Comparison of ENCODE assay signal across 10 mouse cellular contexts in the genomic region with DNA sequence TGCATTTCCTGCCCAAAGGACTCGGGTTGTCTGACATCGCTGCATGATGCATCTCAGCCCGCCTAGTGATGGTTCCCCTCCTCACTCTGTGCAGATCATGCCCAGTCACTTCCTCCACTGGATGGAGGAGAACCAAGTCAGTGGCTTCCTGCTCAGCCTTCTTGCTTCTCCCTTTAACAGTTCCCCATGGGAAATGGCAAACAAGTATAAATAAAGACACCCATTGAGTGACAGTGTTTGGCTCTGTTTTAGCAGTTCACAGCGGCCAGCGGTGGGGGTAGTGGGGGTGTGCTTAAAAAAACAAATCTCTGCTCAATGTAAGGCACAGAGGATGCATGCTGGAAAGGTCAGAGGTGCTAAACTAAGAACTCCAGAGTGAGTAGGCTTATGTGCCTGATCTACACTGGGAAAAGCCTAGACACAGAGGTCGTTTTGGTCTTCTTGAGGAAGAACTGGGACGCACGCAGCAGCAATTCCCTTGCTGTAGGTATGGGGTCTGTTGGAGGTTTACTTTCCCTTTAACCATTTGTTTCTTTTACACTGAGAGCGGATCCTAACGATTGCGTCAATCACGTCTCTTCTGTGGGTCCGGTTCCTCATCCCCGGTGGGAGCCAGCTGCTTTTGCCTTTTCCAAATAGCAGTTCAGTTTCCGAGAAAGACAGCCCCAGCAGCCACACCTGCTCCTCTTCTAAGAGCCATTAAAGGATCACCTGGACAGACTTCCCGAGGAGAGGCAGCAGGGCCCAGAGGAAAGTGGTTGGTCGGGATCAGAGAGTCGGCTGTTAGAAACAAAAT. TPM values are rescaled to one million over a fixed set of nuclear protein-coding genes. Genes with fewer than 3 reads are reported as not detected.
DNase-seq lines count a peak whose midpoint lies in the region; ATAC-seq and TF ChIP-seq lines count a peak whose summit lies in the region.
"Had no signal": no experiment of that assay in that cellular context is flagged by ENCODE, and none has a peak within 500 bp of the region (broad histone marks: within the 10 kb centered on the region; RNA-seq: fewer than 3 reads in every experiment).

No protein-coding gene starts in this region.

- H3K9ac ChIP-seq in kidney, postnatal 0 days (ENCODE audit: low read depth, low read length): no peak overlapping the region
- H3K9ac ChIP-seq in stomach, embryonic 16.5 days (ENCODE audit: low read length): no peak overlapping the region
- H3K9ac ChIP-seq in stomach, postnatal 0 days (ENCODE audit: low read length): no peak overlapping the region
- H3K9ac ChIP-seq: forebrain, embryonic 13.5 days; hindbrain, embryonic 15.5 days had no signal

- no peak overlapping the region for H3K4me2 ChIP-seq in kidney, postnatal 0 days (ENCODE audit: low read length)
- no peak overlapping the region for H3K4me2 ChIP-seq in stomach, embryonic 16.5 days (ENCODE audit: low read depth, low read length)
- H3K4me2 ChIP-seq in stomach, postnatal 0 days (replicated peaks; ENCODE audit: low read depth): no peak overlapping the region
- H3K4me2 ChIP-seq: forebrain, embryonic 13.5 days; hindbrain, embryonic 15.5 days had no signal

- no peak for TF ChIP-seq EP300 in stomach, postnatal 0 days (optimal IDR thresholded peaks at IDR 0.05)

- no peaks in the 10 kb centered on the region; the same call in 1 of the 2 replicates for H3K4me1 ChIP-seq in kidney, postnatal 0 days (replicated peaks; ENCODE audit: insufficient read depth, low read length)
- peaks cover 41% of the 10 kb centered on the region for H3K4me1 ChIP-seq in stomach, embryonic 16.5 days (ENCODE audit: control insufficient read depth, insufficient read depth, low read length)
- peaks cover 2% of the 10 kb centered on the region for H3K4me1 ChIP-seq in stomach, postnatal 0 days (replicated peaks; ENCODE audit: control insufficient read depth, insufficient read depth)

- no peaks in the 10 kb centered on the region for H3K36me3 ChIP-seq in kidney, postnatal 0 days (ENCODE audit: insufficient read depth, low read length)
- no peaks in the 10 kb centered on the region for H3K36me3 ChIP-seq in stomach, embryonic 16.5 days (ENCODE audit: control insufficient read depth, insufficient read depth, low read length)
- no peaks in the 10 kb centered on the region for H3K36me3 ChIP-seq in stomach, postnatal 0 days (ENCODE audit: control insufficient read depth, insufficient read depth, low read length)
- H3K36me3 ChIP-seq: hindbrain, embryonic 15.5 days had no signal

- TF ChIP-seq CTCF in kidney, postnatal 0 days (IDR thresholded peaks at IDR 0.05; ENCODE audit: low read depth): no peak
- no peak for TF ChIP-seq CTCF in stomach, postnatal 0 days (IDR thresholded peaks at IDR 0.05; ENCODE audit: low read depth)

- intact Hi-C loops in gastrocnemius, postnatal 14 days (cut with DNase I; ENCODE audit: low total_unique reads): no loop called here

- H3K27me3 ChIP-seq in kidney, postnatal 0 days (ENCODE audit: insufficient read depth, low read length): no peaks in the 10 kb centered on the region; the same call in 1 of the 2 replicates
- H3K27me3 ChIP-seq in stomach, embryonic 16.5 days (ENCODE audit: control insufficient read depth, insufficient read depth, low read length): no peaks in the 10 kb centered on the region; the same call in 1 of the 2 replicates
- H3K27me3 ChIP-seq in stomach, postnatal 0 days (ENCODE audit: control insufficient read depth, insufficient read depth, low read length): no peaks in the 10 kb centered on the region

- H3K9me3 ChIP-seq in kidney, postnatal 0 days (replicated peaks; ENCODE audit: low read length): no peaks in the 10 kb centered on the region
- H3K9me3 ChIP-seq in stomach, embryonic 16.5 days (replicated peaks; ENCODE audit: control insufficient read depth, low read length): no peaks in the 10 kb centered on the region
- H3K9me3 ChIP-seq in stomach, postnatal 0 days (ENCODE audit: control insufficient read depth, low read length): no peaks in the 10 kb centered on the region
- H3K9me3 ChIP-seq: forebrain, embryonic 13.5 days; hindbrain, embryonic 15.5 days had no signal

- H3K4me3 ChIP-seq in kidney, postnatal 0 days (replicated peaks; ENCODE audit: low read depth, low read length): no peak overlapping the region
- no peak overlapping the region for H3K4me3 ChIP-seq in stomach, embryonic 16.5 days (replicated peaks; ENCODE audit: low read length)
- no peak overlapping the region for H3K4me3 ChIP-seq in stomach, postnatal 0 days (ENCODE audit: low read depth, low read length)
- H3K4me3 ChIP-seq: forebrain, embryonic 13.5 days; hindbrain, embryonic 15.5 days had no signal

- DNase-seq in kidney, postnatal 0 days (ENCODE audit: low spot score): peak; percentile 25
- DNase-seq in kidney, adult 8-10 months: no peak
- no peak for DNase-seq in stomach, postnatal 0 days (ENCODE audit: low spot score)
- DNase-seq in lung, postnatal 25 days (ENCODE audit: low spot score): peak; percentile 10
- DNase-seq in gastrocnemius, postnatal 14 days: no peak

- no peak overlapping the region for H3K27ac ChIP-seq in kidney, postnatal 0 days
- peak overlapping the region; percentile 51; the same call in 1 of the 2 replicates for H3K27ac ChIP-seq in stomach, embryonic 16.5 days (ENCODE audit: low read length)
- no peak overlapping the region for H3K27ac ChIP-seq in stomach, postnatal 0 days (replicated peaks)
- H3K27ac ChIP-seq: forebrain, embryonic 13.5 days; hindbrain, embryonic 15.5 days had no signal

- no peak for ATAC-seq in kidney, postnatal 0 days (replicated peaks; ENCODE audit: low FRiP score, low read depth)
- 0 out of 2 replicates have a peak, but pooled peaks have one; percentile 16 for ATAC-seq in stomach, embryonic 16.5 days (ENCODE audit: insufficient read depth, low FRiP score)
- ATAC-seq in stomach, postnatal 0 days (ENCODE audit: low FRiP score, low TSS enrichment): no peak
- no peak for ATAC-seq in frontal cortex, adult (ENCODE audit: low TSS enrichment)
- ATAC-seq: forebrain, embryonic 13.5 days had no signal

- WGBS in kidney, postnatal 0 days: 44% methylated on average over 18 of the region's 18 CpGs
- WGBS in stomach, embryonic 16.5 days: 37% methylated on average over 18 of the region's 18 CpGs
- 46% methylated on average over 18 of the region's 18 CpGs for WGBS in stomach, postnatal 0 days

RNA-seq across cellular contexts. Expression of a gene that starts 1.8 kb away (rescaled TPM):
- polyA plus RNA-seq in kidney, postnatal 0 days (2015; fragmentation: Nextera tagmentation; extraction: Ambion mirVana): 9.2 and 9.3 TPM in 2 replicates
- 12.2 and 13.2 TPM in 2 replicates for polyA plus RNA-seq in stomach, embryonic 16.5 days (2015; fragmentation: Nextera tagmentation; extraction: Ambion mirVana)
- polyA plus RNA-seq in stomach, postnatal 0 days (2015; fragmentation: Nextera tagmentation; extraction: Ambion mirVana): 13.6 and 15.4 TPM in 2 replicates
- total RNA-seq in gastrocnemius, postnatal 14 days (2021): 1 to 10 TPM in 1 of 2 experiments, under 1 TPM in 1; 0.42 to 1.3 TPM

RNA-seq across cellular contexts. Expression of a gene that starts 26.3 kb away (rescaled TPM):
- polyA plus RNA-seq in kidney, postnatal 0 days (2015; fragmentation: Nextera tagmentation; extraction: Ambion mirVana): 126 and 136 TPM in 2 replicates
- 149 and 166 TPM in 2 replicates for polyA plus RNA-seq in stomach, embryonic 16.5 days (2015; fragmentation: Nextera tagmentation; extraction: Ambion mirVana)
- polyA plus RNA-seq in stomach, postnatal 0 days (2015; fragmentation: Nextera tagmentation; extraction: Ambion mirVana): 80.4 and 98.8 TPM in 2 replicates
- 100 to 1,000 TPM; 127 to 151 TPM for total RNA-seq in gastrocnemius, postnatal 14 days (2021)

RNA-seq across cellular contexts. Expression of a gene that starts 47.8 kb away (rescaled TPM):
- 0.14 TPM in 1 of 2 replicates, not detected in the other for polyA plus RNA-seq in kidney, postnatal 0 days (2015; fragmentation: Nextera tagmentation; extraction: Ambion mirVana)
- 19.5 and 32.7 TPM in 2 replicates for polyA plus RNA-seq in stomach, embryonic 16.5 days (2015; fragmentation: Nextera tagmentation; extraction: Ambion mirVana)
- 48.8 and 52.8 TPM in 2 replicates for polyA plus RNA-seq in stomach, postnatal 0 days (2015; fragmentation: Nextera tagmentation; extraction: Ambion mirVana)
- not detected for total RNA-seq in gastrocnemius, postnatal 14 days (2021)
- total RNA-seq: heart, adult 8-10 months had no signal
- polyA plus RNA-seq: forebrain, embryonic 13.5 days had no signal

Comparison
In these comparisons a context has a peak if more than half of its experiments do, and no peak if none do; other contexts are left out.
1. DNase-seq: peak in kidney, postnatal 0 days (single experiment) and lung, postnatal 25 days (single experiment); none in kidney, adult 8-10 months (0 of 2), stomach, postnatal 0 days (single experiment) and gastrocnemius, postnatal 14 days (single experiment).
2. RNA of a gene that starts 47.8 kb away (polyA plus RNA-seq): 48.8 to 52.8 TPM in stomach, postnatal 0 days and 19.5 to 32.7 TPM in stomach, embryonic 16.5 days; 0.14 TPM in kidney, postnatal 0 days; every median in the first group is over 10 times any median in the second.